Mouse (Mus musculus) granulocyte monocyte progenitor cell, adult 5-6 weeks (primary cell): ENCODE results near the gene Tmem88. TPM values are rescaled to one million over a fixed set of nuclear protein-coding genes. Genes with fewer than 3 reads are reported as not detected.
A peak's percentile ranks its signal among the peaks of the same experiment; 100 is the strongest.

Experiments used
- ATAC-seq: replicated peaks from 2 replicates; pipeline ENCODE4 v1.8.0; 2016; ENCODE audit warnings: mild to moderate bottlenecking, moderate TSS enrichment, inconsistent platforms; ENCODE audit not compliant: poor library complexity, severe bottlenecking
- total RNA-seq, 2 experiments: library from RNA; stranded (forward) in 1 of 2; stranded (reverse) in 1 of 2; fragments of 200-712, 200-1000 nt in 1 of 2; fragments of >200 nt in 1 of 2; fragmentation: Nextera tagmentation in 1 of 2; gene quantifications; 2 replicates each; pipeline ENCODE4 v1.2.3; 2014 to 2017

The Tmem88 gene
- not detected in 2 replicates for total RNA-seq (2014; fragmentation: Nextera tagmentation)
- total RNA-seq (2017) = 0.56 TPM in 1 of 2 replicates, not detected in the other

- ATAC-seq = no peak
These were observed at the start of gene Tmem88 for GRCm38 (mm10) chr11:69398059-69398458. TSS of gene Tmem88 (minus strand) at chr11:69398234.

- ATAC-seq = no peak
These were observed 49.3 kb upstream of the Tmem88 start for GRCm38 (mm10) chr11:69447299-69447698.

GRCm38 (mm10) chr11:69443328-69443727, 45.3 kb upstream of the Tmem88 start:
- no peak for ATAC-seq

- no peak for ATAC-seq
These were observed 39.3 kb upstream of the Tmem88 start for GRCm38 (mm10) chr11:69437291-69437690.

- no peak for ATAC-seq
These were observed 35.2 kb upstream of the Tmem88 start for GRCm38 (mm10) chr11:69433189-69433588.

GRCm38 (mm10) chr11:69432640-69432982, 34.6 kb upstream of the Tmem88 start:
- ATAC-seq = no peak

GRCm38 (mm10) chr11:69431829-69432639, 34.0 kb upstream of the Tmem88 start:
- peak; percentile 87 for ATAC-seq

GRCm38 (mm10) chr11:69430631-69431030, 32.6 kb upstream of the Tmem88 start:
- ATAC-seq = no peak

GRCm38 (mm10) chr11:69429313-69429712, 31.3 kb upstream of the Tmem88 start:
- ATAC-seq = peak; percentile 69

- ATAC-seq = peak; percentile 70
These were observed 30.7 kb upstream of the Tmem88 start for GRCm38 (mm10) chr11:69428751-69429150.

GRCm38 (mm10) chr11:69426246-69426645, 28.2 kb upstream of the Tmem88 start:
- ATAC-seq = no peak

GRCm38 (mm10) chr11:69423885-69424284, 25.9 kb upstream of the Tmem88 start:
- ATAC-seq = no peak

GRCm38 (mm10) chr11:69422842-69423241, 24.8 kb upstream of the Tmem88 start:
- no peak for ATAC-seq

GRCm38 (mm10) chr11:69421131-69421977, 23.3 kb upstream of the Tmem88 start:
- no peak for ATAC-seq

- no peak for ATAC-seq
These were observed 22.5 kb upstream of the Tmem88 start for GRCm38 (mm10) chr11:69420554-69421000.

- no peak for ATAC-seq
These were observed 21.9 kb upstream of the Tmem88 start for GRCm38 (mm10) chr11:69419813-69420553.

- ATAC-seq = no peak
These were observed 21.4 kb upstream of the Tmem88 start for GRCm38 (mm10) chr11:69419443-69419812.

GRCm38 (mm10) chr11:69418481-69419442, 20.7 kb upstream of the Tmem88 start:
- peak; percentile 64 for ATAC-seq
